Mouse (Mus musculus) urinary bladder, adult 18-20 months (tissue): ENCODE data around the gene Fgfr2.
A peak's percentile ranks its signal among the peaks of the same experiment; 100 is the strongest.

Experiments
- DNase-seq, 2 experiments: peaks; one replicate each; pipeline ENCODE4 v3.0.0; 2022; ENCODE audit warnings: low spot score in 2 of 2, mixed read lengths in 2 of 2

Gene Fgfr2

GRCm38 (mm10) chr7:131264251-131264650 lies 1858.9 kb downstream of the Fgfr2 start:
- DNase-seq: no peak

DNA sequence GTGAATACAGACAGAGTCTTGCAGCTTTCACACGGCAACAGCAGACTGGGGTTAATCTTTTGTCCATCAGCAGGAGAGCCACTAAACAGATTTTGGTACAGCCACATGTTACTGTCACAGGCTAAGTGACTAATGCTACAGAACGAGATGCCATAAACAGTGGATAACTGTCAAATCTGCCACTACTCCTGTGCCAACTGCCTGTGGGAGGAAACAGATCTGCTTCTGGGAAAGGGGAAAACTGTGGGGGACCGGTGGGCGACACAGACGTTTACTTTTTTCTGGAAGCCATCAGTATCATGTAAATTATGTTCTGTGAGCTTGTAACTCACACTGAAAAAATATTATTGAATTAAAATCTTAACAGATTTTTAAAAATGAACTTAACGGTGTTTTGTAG lies 1862.2 kb downstream of the Fgfr2 start:
- DNase-seq: no peak

DNA sequence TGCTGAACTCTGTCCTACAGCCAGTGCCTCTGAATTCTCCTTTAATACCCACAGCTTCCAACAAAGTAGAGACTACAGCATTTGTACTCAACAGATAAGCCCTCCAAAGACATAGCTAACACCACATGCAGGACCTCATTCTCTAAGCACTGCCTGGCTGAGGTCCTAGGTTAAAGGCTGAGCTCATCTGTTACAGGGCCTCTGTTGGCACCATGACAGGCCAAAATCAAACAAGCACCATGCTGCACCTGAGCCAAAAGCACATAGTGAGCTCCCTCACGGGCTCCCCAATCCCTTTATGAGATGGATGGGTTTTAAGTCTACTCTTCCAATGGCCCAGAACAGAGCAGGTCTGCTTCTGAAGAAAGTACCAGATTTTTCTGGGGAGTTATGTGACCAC lies 1865.8 kb downstream of the Fgfr2 start:
- no peak for DNase-seq

DNA sequence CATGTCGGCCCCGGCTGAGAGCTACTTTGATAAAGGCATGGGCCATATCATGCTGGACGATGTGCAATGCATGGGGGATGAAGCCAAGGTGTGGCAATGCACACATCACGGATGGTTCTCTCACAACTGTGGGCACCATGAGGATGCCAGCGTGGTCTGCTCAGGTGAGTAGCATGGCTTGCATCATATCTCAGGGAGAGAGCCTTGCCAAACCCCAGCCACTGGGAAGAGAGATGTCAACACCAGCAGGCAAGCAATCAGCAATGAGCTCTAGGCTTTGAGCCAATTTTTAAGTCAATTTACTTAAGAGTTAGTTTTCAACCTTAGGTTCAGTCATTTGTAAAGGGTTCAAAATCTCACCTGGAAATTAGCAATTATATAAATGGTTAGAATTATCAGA lies 1866.3 kb downstream of the Fgfr2 start:
- DNase-seq: no peak

DNA sequence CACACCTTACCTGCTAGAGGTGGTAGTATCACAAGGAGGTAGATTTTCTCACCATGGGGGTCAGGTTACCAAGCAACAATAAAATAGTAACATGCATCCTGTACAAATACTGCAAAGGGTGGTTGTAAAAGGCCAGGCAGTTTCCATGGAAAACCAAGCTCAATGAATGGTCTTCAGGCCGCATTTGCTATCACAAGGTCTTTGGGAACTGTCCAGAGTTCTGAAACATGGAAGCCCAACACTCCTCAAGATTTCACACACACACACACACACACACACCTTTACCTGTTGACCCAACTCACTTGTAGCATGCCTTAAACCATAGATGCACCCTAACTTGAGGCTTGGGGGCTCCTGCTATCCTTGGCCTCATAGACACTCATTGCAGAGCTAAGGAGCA lies 1878.2 kb downstream of the Fgfr2 start:
- DNase-seq: no peak

- no peak for DNase-seq
Observed at GRCm38 (mm10) chr7:131236091-131236490, 1887.1 kb downstream of the Fgfr2 start.

DNA sequence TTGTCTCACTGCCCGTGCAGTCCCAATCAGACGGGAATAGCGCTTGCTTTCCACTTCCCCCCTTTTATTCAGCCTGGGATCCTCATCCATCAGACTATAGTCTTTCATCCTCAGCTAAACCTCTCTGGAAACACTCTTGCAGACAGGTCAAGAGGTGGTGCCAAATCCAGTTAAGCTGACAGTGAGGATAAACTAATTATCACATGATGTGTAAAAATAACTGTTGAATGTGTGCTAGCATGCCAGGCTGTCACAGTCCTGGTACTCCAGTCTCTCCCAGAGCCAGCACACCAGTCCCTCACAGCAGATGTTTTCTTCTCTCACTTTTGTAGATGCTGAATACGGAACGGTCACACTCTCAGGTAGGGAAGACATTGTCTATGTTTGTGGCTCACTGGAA lies 1900.1 kb downstream of the Fgfr2 start:
- DNase-seq: no peak

DNA sequence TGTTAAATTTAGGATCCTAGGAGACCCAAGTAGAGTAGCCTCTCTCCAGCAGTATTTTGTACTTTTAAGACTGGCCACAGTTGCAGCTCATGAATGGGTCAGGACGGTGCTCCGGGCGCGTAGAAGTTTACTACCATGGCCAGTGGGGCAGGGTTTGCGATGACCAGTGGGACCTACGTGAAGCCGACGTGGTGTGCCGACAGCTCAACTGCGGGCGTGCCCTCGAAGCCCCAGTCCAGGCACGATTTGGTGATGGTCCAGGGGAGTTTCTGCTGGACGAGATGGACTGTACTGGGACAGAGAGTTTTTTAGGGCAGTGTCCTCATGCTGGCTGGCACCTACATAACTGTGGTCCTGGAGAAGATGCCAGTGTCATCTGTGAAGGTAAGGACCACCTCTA lies 1935.2 kb downstream of the Fgfr2 start:
- no peak for DNase-seq

- DNase-seq: no peak
Observed at GRCm38 (mm10) chr7:131187047-131187446, 1936.1 kb downstream of the Fgfr2 start.

- DNase-seq: no peak
Observed at GRCm38 (mm10) chr7:131184339-131184738, 1938.8 kb downstream of the Fgfr2 start.

GRCm38 (mm10) chr7:131182685-131183084 lies 1940.5 kb downstream of the Fgfr2 start:
- DNase-seq: no peak

DNA sequence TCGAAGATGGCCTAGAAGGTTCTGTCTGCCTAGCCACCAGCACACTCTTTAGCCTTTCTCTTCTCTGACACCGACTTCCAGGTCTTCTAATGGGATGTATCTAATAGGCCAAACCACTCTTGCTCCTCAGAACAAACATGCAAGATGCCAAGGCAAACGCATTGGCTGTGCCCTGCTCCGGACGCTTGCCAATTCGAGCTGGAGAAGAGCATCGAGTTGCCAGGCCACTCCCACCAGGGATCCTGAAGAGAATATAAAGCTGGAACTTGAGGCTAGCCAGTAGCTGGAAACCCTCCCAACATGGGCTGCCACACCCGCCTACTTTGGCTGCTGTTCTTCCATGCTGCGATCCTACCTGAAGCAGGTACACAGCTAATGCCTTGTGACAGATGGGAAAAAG lies 1949.0 kb downstream of the Fgfr2 start, which contains the start of gene 5430419D17Rik:
TSS of gene 5430419D17Rik (plus strand) at position 282 of the 400 bp plus-strand sequence.
- no peak for DNase-seq

- no peak for DNase-seq
Observed at GRCm38 (mm10) chr7:131169099-131169498, 1954.1 kb downstream of the Fgfr2 start.

DNA sequence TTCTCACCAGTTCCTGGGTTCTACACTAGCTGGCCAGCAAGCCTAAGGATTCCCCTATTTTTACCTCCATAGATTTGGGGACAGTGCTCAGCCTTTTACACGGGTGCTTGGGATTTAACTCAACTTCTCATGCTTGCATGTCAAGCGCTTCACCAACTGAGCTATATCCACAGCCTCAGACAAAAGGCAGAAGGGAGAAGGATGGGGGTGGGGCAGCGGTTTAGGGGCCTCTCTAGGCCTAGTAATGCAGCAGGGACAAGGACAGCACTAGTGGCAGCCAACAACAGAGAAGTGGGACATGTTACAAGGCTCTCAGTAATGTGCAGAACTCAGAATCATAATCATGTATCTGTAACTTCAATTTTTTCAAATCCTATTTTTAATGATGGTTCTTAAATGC lies 1955.4 kb downstream of the Fgfr2 start:
- DNase-seq: no peak

- no peak for DNase-seq
Observed at GRCm38 (mm10) chr7:131162251-131162650, 1960.9 kb downstream of the Fgfr2 start.

- no peak for DNase-seq
Observed at GRCm38 (mm10) chr7:131153044-131153443, 1970.1 kb downstream of the Fgfr2 start.

DNA sequence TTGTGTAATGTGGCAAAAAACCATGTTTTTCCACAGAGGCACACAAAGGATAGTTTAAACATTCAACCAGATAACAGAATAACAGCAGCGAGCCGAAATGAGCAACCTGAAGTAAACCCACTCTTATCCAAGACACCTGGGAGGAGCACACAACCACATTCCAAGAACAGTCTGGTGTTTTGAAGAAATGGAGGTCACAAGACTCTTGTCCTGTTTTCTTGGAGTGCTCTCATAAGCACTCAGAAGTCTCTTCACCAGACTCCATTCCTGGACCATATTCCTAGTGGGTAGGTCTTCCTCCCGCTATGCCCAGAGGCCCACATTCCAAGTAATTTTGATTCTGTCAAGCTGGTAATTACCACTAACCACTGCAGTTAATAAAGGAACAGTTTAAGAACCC lies 1973.0 kb downstream of the Fgfr2 start:
- DNase-seq: no peak

- no peak for DNase-seq
Observed at GRCm38 (mm10) chr7:131146214-131146613, 1976.9 kb downstream of the Fgfr2 start, which contains the start of gene 4933402N03Rik. Gene 4933402N03Rik, minus strand, starts transcription at chr7:131146314.

DNA sequence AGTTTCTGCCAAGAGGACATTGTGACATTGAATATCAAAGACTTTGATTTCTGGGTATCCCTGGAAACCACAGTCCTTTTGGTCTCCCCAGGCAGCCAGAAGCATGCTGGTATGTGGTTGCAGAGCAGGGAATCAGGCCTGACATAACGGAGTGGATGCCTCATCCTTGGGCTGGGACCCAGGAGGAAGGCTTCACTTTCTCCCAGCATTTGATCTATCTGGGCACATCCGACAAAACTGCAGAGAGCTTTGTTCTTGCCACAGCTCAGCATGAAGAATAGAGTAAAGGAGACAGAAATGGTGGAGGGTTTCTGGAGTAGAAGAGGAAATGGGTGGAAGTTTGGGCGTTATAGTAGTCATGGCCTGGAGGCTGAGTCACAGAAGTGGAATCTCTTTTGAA lies 1990.0 kb downstream of the Fgfr2 start:
- DNase-seq: no peak

DNA sequence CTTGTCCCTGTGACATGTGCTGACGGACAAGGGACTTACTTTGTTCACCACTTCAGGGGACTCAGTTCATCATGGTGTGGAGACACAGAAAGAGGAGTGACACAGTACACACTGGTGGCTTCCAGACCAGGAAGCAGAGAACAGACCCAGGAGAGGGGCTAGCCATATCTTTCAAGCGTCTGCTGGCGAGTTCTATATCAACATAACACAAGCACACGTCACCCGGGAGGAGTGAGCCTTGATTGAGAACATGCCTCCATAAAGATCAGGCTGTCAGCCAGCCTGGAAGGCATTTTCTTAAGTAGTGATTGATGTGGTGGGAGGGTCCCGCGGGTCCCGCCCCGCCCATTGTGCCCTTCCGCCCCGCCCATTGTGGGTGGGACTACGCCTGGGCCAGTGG lies 1993.1 kb downstream of the Fgfr2 start:
- DNase-seq: no peak

GRCm38 (mm10) chr7:131122210-131122807 lies 2000.8 kb downstream of the Fgfr2 start:
- DNase-seq: no peak

DNA sequence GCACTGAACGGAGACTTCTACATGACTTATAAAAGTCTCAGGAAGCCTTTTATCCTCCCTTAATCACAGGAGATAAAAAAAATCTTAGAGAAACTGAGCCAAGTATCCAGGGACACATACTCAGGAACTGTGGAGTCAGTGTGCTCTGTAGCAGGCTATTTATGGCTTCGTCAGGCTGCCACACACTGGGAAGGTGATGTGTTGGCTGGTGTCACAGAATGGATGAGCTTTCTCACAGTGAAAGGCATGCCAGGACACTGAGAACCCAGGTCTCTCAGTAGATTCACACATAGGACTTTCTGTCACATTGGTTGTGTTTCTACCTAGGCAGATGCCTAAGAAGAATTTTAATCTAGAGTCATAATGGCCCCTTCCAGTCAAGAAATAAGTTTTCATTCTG lies 2008.7 kb downstream of the Fgfr2 start:
- no peak for DNase-seq

- DNase-seq: no peak
Observed at GRCm38 (mm10) chr7:131113676-131114075, 2009.5 kb downstream of the Fgfr2 start.

DNA sequence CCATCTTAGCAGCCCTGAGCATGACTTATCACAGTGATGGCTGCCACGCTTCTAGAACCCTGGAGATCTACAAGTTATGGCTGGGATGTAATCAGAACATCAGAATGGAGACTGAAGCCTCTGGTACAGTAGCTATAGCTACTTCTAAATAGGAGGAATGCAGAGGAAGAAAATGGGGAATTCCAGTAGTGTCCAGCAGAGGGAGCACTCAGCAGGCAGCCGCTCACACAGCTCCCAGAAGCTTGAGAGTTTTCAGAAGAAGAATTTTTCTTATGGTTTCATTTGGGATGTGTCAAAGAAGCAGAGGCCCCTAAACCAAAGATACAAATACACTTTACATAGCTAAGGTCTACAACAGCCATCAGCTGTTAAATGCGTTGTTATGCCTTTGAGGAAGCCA lies 2010.7 kb downstream of the Fgfr2 start:
- DNase-seq: peak in 1 of 2 experiments; percentile 24
